Mouse (Mus musculus): ENCODE data around the gene Tbxa2r.

The Tbxa2r gene

DNA sequence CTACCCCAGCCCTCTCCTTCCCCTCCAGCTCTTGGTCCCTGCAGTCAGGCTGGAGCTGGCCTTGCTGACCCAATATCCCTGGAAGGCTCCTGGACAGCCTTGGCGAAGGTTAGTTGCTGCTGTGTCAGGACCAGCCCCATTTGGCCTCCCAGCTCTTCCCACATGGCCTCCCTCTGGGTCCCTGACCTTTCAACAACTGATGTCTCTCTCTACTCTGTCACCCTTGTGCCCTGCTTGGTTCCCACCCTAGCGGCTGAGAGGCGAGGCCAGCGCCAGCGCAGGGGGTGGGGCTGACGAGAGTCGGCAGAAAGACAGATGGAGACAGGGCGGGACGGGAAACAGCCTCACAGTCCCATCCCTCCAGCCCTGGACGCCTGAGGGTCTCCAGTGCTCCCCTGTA, at the start of gene Tbxa2r:
Tbxa2r (plus strand) TSS at position 346 of the 400 bp plus-strand sequence.
- in situ Hi-C loops (cut with MseI, MboI) = no loop called here

DNA sequence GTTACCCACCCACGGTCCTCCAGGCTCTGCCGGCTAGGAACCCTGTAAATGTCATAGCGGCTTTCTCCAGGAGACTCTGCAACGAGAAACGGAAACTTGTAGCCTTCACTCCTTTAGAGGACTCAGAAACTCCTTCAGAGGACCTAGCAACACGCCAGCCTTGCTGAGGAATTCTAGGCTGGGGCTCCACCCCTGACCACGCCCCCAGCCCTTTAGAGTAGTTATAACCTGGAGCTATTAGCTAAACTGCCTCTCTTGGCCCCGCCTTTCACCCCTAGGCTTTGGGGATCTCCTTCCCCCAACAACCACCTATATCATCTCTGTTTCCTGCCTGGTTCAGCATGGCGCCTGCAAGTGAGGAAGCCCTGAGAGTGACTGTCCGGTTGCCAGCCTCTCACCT, 49.0 kb upstream of the Tbxa2r start:
- in situ Hi-C loops (cut with MseI, MboI) = no loop called here

DNA sequence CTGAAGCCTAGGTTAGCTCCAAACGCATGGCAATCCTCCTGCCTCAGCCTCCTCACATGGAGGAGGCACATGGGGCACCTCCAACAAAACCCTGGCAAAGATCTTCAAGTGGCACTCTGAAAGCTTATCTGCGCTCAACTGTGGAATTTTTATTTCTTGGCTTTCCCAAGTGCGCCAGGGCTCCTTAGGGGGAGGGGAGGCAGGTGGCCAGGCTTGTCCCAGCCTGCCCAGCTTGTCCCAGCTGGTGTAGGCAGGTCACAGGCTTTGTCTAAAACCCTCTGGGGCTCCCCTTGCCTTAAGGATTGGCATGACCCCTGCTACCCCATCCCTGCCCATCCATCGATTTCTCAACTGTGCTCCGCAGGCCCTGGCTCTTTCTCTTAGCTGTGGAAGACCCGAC, 44.3 kb upstream of the Tbxa2r start:
- in situ Hi-C loops (cut with MseI, MboI) = no loop called here

DNA sequence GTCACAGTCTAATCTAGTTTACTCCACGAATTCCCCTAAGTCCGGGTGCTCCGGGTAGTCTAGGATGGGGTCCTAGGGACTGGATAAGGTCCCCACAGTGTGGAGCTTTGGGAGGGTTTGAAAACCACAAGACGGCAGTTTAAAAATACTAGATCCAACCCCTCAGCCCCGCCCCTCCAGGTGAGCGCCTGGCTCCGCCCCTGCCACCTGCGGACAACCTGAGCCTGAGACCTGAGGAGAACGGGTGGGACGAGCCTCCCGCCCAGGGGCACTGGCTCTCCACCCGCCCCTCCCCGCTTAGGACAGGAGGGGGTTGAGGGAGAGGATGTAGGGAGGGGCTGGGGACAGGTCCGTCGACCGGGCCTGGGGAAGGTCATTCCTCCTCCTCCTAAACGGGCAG, 43.8 kb upstream of the Tbxa2r start:
- in situ Hi-C loops (cut with MseI, MboI) = loop anchor here (5.0 kb wide), 1 partner anchor 58 kb away; the partner anchor contains the start of gene Gipc3 (in 2 of the 2)

DNA sequence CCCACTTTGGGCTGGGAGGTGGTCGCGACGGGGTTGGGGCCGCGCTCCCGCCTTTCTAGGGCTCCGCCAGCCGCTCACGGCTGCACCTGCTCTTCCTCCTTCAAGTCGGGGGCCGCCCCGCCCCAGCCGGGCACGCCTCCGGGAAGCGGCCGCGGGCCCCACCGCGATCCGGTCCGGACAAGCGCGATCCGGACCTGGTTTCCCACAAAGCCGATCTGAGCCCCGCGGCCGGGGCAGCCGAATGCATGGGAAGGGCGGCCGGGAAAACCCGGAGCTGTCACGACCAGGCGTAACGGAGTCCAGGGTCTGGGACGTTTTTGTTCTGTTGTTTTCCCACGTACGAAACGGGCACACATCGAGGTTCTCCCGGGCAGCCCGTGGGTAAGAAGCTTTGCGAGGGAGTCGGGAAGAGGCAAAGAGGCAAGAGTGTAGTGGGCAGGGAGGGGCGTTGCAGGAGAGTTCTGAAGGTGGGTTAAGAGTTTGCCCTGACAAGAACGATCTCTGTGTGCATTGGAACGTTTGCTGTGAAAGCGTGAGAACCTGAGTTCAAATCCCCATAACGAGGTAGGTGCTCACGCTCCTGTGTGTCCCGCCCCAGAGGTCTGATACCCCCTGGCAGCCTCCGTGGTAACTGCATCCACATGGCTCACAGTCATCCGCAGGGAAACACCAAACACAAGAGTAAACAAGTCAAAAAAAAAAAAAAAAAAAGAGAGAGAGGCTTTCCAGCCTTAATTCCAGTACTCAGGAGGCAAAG, 42.7 kb upstream of the Tbxa2r start:
- in situ Hi-C loops (cut with MseI, MboI) = loop anchor here (5.0 kb wide), 1 partner anchor 56 kb away; the partner anchor contains the start of gene Gipc3 (in 2 of the 2)

DNA sequence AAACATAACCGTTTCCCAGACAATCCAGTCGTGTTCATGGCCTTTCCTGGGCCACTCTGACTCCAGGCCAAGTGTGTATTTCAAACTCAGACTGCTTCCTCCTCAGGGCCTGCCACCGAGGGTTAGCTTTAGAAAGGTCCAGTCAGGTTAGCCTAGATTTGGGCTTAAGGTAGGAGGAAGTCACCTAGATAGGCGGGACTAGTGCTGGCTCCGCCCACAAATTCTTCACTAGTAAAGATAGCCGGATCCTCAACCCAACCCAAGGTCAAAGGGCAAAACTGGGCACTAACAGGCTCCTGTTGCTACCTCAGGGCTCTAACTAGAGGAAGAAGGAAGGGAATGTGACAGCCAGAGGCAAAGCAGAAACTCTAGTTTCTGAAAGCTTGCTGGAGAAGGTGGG, 41.9 kb upstream of the Tbxa2r start:
- in situ Hi-C loops (cut with MseI, MboI) = loop anchor here (5.0 kb wide), 1 partner anchor 56 kb away; the partner anchor contains the start of gene Gipc3 (in 2 of the 2)

DNA sequence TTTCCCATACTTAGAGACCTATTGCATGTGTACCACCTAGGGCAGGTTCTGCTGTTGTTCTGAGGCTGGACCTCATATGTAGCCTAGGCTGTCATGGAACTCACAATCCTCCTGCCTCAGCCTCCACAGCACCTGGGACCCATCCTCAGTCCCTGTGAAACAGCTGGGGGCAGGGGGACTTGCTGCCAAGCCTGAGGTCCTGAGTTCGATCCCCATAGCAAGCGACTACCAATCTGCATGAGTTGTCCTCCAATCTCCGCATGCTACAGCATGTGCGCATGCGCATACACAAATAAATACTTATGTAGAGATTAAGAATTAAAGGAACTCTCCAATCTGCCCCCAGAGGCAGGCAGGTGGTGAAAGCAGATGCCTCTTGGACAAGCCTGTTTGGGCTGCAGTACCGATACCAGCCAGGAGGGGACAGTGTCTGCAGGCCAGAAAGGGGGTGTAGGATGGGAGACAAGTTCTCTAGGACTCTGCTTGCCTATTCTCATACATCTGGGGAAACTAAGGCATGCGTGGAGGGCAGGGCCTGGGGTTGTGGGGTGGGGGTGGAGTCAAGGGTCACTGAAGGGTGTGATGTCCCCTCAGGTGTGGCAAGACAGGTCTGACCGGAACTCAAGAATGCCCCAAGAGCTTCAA, 40.9 kb upstream of the Tbxa2r start:
- in situ Hi-C loops (cut with MseI, MboI) = loop anchor here (5.0 kb wide), 1 partner anchor 55 kb away; the partner anchor contains the start of gene Gipc3 (in 2 of the 2)

DNA sequence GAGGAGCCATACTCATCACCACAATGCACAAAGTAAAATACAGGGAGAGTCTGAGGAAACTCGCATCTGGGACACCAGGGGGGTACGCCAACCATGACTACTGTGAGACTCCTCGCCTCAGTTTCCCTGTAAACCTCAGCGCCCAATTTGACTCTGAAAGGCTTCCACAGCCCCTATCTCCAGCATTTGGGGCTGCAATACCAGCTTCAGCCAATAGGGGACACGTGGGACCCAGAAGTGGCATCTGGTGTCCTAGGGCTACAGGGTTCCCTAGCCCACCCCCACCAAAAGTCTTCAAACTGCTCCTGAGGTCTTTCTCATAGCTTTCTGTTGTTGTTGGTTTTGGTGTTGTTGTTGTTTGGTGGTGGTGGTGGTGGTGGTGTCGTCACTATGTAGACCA, 39.9 kb upstream of the Tbxa2r start:
- in situ Hi-C loops (cut with MseI, MboI) = loop anchor here (5.0 kb wide), 1 partner anchor 54 kb away; the partner anchor contains the start of gene Gipc3 (in 2 of the 2)

DNA sequence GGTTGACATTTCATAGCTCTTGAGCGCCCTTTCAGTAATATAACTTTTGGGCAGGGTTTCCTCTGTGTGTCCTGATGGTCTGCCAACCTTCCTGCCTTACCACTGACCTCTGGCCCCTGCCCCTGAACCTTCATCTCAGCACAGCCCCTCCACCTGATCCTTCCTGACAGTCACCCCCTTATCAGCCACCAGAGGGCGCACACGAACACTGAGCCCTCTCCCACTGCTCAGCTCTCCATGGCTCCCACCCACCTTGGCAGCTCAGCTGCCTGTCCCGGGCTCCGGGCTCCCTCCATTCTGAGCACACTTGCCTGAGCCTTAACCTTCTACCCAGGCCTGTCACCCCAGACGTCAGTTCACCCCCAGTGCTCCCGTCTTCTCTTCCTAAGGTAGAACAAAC, 39.3 kb upstream of the Tbxa2r start:
- in situ Hi-C loops (cut with MseI, MboI) = loop anchor here (5.0 kb wide), 1 partner anchor 53 kb away; the partner anchor contains the start of gene Gipc3 (in 2 of the 2)

DNA sequence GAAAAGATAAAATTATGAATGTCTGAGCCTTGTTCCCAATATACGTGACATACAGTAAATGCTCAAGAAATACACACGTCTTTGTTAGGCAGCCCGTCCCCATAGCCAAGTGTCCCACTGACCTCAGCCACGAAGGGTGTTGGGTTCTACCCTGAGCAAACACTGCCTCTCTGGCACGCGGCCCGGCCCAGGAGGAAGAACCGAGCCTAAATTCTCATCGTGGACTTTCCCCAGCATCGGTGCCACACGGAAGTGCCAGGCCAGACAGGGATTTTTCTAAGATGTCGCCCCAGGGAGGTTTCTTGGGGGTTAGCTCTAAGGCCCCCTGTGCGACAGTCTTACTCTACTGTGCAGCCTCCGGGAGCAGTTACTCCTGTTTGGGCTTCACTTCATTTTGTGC, 38.7 kb upstream of the Tbxa2r start:
- in situ Hi-C loops (cut with MseI, MboI) = loop anchor here (5.0 kb wide), 1 partner anchor 52 kb away; the partner anchor contains the start of gene Gipc3 (in 2 of the 2)

DNA sequence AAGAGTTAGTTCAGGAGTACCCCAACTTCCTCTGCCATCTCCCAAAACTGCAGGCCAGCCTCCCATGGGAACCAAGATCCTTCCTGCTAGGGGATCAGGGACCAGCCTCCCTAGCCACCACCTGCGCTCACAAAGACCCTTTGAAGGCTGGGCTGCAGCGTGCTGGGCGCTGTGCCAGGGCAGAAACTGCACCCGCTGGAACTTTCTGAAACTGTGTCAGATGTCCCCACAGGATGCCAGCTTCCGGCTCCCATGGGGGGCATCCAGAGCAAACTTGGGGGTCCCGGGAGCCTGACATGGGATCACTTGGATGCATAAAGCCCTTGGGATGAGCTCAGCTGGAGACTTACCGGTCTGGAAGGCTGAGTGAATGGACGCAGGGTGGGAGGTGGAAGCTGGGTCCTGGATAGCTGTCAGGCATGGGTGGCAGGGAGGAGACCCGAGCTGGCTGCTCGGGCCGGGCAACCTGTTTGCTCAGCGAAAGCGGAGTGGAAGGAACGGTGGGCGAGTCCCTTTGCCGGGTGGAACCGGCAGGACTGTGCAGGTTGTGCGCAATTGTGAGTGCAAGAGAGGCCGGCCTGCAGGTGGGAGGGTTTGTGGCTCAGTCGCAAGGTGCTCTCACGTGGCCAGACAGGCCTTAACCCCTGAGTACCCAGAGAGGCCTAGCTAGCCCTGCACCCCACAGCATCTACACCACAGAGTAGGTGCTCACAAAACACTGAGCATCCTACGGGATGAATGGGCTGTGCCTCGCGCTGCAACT, 37.7 kb upstream of the Tbxa2r start:
- in situ Hi-C loops (cut with MseI, MboI) = no loop called here

DNA sequence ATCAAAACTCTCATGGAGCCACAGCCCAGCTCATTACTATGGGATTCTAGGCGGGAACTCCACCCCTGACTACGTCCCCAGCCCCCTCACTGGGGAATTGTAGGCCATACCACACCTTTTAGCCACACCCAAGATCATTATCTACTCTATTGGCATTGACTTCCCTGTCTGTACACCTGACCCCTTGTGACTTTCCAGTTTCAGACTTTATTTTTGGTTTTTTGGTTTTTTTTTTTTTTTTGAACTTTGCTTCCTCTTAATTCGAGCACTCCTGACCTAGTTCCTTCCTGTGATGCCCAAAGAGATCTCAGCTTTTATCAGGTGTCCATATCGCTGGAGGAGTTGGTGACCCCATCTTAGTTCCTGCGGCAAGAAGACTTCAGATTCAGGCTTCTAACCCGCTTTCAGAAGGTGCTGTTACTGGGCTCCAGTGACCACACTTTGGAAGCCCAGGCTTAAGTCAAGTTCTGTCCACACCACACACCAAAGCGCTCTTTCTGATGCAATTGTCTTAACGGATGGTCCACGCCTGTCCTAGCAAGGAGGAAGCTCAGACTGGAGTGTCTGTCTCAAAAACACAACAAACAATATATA, 36.9 kb upstream of the Tbxa2r start, which contains the start of gene Tjp3:
Tjp3 (minus strand) TSS at position 71 of the 594 bp plus-strand sequence.
- in situ Hi-C loops (cut with MseI, MboI) = no loop called here

DNA sequence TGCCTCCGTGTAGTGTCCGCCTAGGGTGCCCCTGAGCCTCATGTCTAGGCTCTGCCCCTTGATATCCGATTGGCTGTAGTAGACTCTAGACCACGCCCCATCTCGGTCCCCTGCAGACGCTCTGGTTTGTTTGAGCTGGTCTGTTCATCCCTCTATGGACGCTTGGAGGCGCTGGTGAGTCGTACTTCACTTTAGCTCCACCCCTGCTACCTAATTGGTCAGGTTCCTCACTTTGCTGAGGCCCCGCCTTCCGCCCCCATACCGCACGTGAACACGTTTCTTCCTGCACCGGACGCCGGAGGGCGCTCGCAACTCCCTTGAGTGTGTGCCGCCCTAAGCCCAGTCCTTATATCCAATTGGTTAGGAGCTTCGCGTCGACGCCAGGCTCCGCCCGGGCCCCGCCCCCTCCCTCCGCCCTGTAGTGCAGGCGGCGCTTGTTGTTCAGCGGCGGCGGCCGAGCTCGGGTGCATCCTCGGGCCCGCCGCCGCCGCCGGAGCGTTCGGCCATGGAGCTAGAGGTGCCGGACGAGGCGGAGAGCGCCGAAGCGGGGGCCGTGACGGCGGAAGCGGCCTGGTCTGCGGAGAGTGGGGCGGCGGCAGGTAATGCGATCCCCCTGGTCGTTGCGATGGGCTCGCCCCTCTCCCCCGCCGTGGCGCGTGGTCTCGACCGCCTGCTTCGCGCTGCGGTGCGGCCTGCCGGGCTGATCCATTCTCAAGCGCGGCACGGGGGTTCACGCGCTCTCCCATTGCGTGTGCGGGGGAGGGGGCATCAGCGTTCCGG, 35.8 kb upstream of the Tbxa2r start, which contains the start of gene Pip5k1c:
Pip5k1c (plus strand) TSS at position 410 of the 780 bp plus-strand sequence.
- in situ Hi-C loops (cut with MseI, MboI) = no loop called here

DNA sequence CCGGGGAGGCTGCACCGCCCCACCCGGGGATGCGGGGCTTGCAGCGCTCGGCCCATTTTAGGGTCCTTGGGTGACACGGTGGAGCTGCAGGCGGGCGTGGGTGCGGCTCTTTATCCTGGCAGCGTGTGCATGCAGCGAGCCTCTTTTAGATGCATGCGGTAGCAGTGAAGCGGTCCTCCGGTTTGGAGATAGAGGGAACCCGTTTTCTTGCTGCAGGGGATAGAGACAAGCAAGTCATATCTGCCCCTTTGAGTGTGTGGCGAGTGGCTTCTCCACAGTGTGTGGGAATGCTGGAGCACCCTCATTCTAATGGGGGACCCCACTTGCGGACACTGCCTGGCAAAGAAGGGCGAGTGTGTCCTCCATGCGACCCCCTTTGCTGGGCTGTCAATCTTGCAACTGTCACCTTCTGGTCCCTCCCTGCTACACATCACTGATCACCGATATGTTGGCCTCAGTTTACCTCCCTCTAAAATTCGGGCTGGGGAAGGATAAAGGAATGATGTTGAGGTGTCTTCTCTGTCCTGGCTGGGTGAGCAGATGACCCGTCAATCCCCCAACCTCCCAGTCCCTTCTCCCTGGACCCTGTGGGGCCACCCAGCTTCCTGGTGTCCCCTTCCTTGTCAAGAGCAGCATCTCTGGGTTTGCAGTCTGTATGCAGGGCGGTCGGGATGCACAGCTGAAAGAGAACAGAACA, 35.0 kb upstream of the Tbxa2r start:
- in situ Hi-C loops (cut with MseI, MboI) = no loop called here

DNA sequence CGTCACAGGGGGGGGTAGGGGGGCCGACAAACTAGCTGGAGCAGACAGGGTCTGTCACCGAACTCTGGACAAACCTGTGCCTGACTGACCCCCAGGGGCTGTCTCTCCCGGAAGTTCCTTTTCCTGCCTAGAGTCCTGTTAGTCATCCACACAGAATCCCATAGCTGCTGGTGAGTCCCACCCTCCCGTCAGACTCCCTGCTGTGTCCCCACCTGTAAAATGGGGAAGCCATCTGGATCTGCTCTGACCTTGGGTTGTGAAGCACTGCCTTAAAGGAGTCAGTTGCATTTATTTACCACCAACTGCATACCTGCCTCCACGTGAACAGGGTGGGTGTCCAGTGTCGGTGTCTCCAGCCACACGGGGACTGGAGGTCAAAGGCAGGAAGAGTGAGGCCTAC, 34.1 kb upstream of the Tbxa2r start:
- in situ Hi-C loops (cut with MseI, MboI) = no loop called here

DNA sequence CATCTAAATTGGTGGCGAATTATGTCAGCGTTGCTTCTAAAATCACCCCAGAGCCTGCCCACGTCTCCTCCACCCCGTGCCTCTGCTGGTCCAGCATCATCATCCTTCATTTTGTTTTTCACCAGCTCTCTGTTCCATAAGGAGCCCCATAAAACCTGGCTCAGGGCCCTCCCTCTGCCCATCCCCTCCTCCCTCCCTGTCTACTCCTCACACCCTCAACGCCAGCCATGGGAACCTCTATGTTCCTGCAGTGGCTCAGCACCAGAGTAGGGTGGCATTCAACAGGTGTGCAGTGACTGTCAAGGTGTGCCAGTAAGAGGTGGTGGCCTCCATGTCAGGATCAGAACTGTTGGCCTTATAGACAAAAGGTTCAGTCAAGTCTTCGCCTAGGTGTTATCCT, 33.3 kb upstream of the Tbxa2r start:
- in situ Hi-C loops (cut with MseI, MboI) = no loop called here

DNA sequence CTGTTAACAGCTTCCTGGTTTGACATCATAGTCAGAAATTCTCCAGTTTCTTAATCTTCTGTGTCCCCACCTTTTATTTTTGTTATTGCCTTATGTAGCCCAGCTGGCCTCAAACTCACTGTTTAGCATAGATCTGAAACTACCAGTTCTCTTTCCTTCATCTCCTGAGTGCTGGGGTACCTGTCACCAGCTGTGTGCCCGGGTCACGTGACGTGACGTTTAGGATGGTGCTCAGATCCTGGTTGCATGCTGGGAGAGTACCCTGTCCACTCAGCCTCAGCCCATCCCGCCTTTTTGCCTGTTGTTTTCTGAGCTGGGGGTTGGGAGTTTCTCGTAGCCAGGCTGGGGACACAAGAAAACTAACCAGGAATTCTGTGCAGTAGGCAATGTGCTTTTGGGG, 31.3 kb upstream of the Tbxa2r start:
- in situ Hi-C loops (cut with MseI, MboI) = no loop called here

DNA sequence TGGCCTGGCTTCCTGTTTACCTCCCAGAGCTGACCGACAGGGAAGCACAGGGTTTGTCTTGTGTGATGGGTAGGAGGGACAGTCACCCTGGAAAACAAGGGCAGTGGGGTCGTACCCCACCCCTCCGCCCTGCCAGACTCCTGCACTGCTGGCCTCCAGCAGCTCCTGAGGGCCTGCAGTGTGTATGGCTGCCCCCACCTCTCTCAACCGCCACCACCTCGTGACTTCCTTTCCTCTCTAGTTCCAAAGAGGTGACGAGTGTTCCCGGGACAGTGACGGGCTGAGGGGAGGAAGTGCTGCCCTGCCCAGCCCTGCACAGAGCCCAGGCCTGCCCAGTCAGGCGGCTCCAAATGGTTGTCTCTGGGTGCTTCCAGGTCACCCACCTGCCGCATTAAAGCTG, 30.7 kb upstream of the Tbxa2r start:
- in situ Hi-C loops (cut with MseI, MboI) = no loop called here

DNA sequence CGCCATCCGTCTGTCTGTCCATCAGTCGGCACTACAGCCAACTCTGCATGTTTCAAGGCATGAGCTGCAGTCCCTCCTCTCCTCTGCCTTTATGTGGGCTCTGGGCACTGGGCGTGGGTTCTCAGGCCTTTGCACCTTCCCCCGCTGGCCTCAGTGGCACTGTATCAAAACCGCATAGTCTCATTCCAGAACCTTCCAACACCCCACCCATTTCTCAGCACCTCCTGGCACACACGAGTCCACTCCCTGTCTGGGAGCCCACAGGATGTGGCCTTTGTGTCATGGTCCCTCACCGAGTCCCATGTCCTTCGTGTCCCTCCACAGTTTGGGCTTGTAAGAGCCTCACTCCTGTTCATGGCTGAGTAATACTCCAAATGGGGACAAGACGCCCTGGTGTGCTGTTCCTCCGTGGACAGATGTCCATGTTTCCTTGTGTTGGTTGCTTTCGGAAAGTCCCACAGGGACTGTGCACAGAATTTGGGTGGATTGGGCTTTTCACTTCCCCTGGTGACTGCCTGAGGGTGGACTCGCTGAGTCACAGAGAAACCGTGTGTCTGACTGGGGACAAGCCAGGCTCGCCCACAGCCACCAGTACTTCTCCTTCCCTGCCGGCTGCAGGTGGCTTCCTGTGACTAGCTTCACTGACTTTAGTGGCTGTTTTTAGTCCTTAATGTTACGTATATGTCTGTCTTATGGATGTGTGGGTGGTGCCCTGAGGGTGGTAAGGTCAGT, 30.0 kb upstream of the Tbxa2r start:
- in situ Hi-C loops (cut with MseI, MboI) = no loop called here

All from mouse trophoblast stem cell (cell line).